Mouse (Mus musculus): ENCODE results near the gene Gtf2e1. TPM values are rescaled to one million over a fixed set of nuclear protein-coding genes. Genes with fewer than 3 reads are reported as not detected.

Gtf2e1 gene
- polyA plus RNA-seq, 1 experiment from 2014 or later = 24.5 TPM

DNA sequence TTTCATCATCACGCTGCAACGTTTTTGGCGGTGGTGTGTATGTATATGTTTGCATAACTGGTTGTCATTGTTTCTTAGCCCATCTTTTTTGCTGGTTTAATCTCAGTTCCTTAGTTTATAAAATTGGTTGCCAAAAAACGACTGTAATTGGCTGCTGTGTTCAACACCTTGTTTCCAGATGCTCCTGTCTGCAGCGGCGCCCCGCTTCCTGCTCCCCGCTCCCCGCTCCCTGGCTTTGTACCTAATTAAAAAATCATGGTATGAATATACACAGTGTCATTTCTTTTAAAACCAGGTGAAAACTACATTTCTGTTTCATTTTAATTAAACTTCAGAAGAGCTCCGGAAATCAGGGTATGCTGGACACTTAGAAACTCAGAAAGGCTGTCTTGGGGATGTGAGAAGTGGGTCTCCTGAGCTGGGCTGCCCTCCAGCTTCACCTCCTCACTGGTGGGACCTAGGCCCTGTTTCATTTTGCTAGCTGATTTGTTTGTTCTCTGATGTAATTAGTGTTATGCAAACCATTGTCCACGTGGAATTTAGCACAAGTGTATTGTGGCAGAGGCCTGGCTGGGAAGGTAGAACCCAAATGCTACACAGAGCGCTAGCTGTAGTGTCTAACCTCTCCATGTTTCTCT is 32.6 kb upstream of the Gtf2e1 start:
- Histone ChIP-seq H3K9me3 (no peaks in the 10 kb centered on the region), H3K4me2 (no peak overlapping the region)
- 82% methylated on average over 12 of the region's 12 CpGs for WGBS

DNA sequence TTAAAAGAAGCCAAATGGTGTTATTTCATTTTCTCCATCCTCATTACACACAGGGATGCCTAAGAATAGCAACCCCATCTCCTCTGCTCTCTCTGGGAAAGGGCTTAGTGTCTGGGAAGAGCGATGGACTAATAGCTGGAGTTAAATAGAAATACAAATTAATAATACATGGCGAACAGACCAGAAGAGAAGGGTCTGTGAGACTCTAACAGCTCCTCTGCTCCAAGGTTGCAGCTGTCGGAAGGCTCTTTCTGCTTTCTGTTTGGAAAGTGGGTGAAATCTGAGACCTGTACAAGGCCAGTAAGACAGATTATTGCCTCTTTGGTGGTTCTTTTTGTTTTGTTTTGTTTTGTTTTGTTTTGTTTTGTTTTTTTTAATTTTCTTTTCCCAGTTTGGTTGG is 32.0 kb upstream of the Gtf2e1 start:
- Histone ChIP-seq H3K27me3 (no peaks in the 10 kb centered on the region), H3K9me3 (no peaks in the 10 kb centered on the region), H3K4me3 (no peak overlapping the region), H3K4me2 (no peak overlapping the region), H3K9ac (no peak overlapping the region), H3K36me3 (0 out of 2 replicates have a peak, but pooled peaks cover 2% of the 10 kb centered on the region), H3K4me1 (no peaks in the 10 kb centered on the region), H3K27ac (no peak overlapping the region)
- 72% methylated on average over 3 of the region's 3 CpGs for WGBS
- ATAC-seq (ENCODE audit: borderline replicate concordance, extremely low read depth, low FRiP score, low TSS enrichment) = no peak

More for the DNA sequence above, 32.6 kb upstream of the Gtf2e1 start:
- Histone ChIP-seq H3K4me3 (no peak overlapping the region), H3K27me3 (no peaks in the 10 kb centered on the region), H3K4me1 (no peaks in the 10 kb centered on the region), H3K9ac (no peak overlapping the region), H3K27ac (no peak overlapping the region), H3K36me3 (0 out of 2 replicates have a peak, but pooled peaks cover 2% of the 10 kb centered on the region)
- no peak for ATAC-seq (ENCODE audit: borderline replicate concordance, extremely low read depth, low FRiP score, low TSS enrichment)

DNA sequence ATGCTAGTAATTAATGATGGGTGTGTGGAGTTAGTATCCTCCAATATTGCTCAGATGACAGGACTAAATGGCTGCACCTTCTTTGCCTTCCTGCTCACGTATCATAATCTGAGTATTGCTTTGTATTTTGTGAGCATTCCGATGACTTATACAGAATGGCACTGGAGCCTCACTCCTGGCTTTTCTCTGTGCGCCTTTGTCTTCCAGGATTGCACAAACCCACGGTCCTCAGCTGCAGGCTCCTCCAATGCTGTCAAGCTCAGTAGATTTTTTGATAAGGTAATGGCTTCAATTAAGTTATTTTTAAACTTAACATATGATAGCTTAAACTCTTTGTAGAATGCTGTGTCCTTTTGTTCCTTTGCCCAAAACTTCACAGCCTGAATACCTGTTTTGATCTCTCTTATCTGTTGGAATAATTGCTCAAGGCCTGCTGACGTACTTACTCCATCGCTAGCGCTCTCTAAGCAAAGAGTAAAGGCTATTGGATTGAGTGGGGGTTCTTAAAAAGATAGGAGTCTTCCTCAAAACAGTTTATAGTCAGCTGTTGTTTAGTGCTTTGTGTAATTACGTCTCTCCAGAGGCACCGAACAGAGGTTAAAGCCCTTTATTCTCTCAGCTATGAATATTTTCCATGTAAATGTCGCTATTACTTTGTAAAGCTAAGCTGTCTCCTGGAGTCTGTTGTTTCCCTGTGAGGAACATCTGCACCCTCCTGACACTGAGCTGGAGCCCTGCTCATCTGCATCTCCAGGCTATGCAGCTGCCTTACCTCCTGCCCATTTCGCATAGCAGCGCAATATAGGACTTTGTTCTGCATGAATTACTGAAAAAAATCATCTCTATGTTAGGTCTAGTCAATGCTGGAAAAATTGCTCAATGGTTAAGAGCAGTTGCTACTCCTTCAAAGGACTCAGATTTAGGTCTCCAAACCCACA is 27.8 kb upstream of the Gtf2e1 start:
- ATAC-seq (ENCODE audit: borderline replicate concordance, extremely low read depth, low FRiP score, low TSS enrichment) = no peak
- H3K9ac ChIP-seq = no peak overlapping the region
- no peaks in the 10 kb centered on the region for H3K4me1 ChIP-seq
- no peak overlapping the region for H3K4me2 ChIP-seq
- H3K27me3 ChIP-seq = no peaks in the 10 kb centered on the region
- WGBS = 82% methylated on average over 12 of the region's 12 CpGs
- H3K36me3 ChIP-seq = no peaks in the 10 kb centered on the region
- no peak overlapping the region for H3K4me3 ChIP-seq
- H3K9me3 ChIP-seq = no peaks in the 10 kb centered on the region
- H3K27ac ChIP-seq = no peak overlapping the region

DNA sequence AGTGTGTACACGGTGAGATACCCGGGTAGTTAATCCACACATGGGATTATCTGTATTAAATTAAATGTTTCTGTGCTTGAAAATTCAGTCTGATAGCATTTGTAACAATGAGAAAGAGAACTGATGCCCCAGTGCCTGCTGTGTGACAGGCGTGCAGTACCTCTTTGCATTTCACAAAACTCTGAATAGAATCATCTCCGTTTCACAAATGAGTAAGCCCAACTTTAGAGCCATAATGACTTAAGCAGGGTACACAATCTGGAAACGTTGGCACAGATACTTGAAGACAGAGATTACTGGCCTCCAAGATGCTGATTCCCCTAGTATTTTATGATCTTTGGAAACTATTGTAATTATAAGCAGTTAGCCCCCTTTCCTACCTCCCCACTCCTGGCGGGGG is 26.5 kb upstream of the Gtf2e1 start:
- Histone ChIP-seq H3K4me3 (no peak overlapping the region), H3K9ac (no peak overlapping the region), H3K4me1 (no peaks in the 10 kb centered on the region), H3K9me3 (no peaks in the 10 kb centered on the region), H3K27ac (no peak overlapping the region), H3K36me3 (no peaks in the 10 kb centered on the region), H3K27me3 (no peaks in the 10 kb centered on the region), H3K4me2 (no peak overlapping the region)
- no peak for ATAC-seq (ENCODE audit: borderline replicate concordance, extremely low read depth, low FRiP score, low TSS enrichment)
- WGBS = 70% methylated on average over 6 of the region's 6 CpGs

DNA sequence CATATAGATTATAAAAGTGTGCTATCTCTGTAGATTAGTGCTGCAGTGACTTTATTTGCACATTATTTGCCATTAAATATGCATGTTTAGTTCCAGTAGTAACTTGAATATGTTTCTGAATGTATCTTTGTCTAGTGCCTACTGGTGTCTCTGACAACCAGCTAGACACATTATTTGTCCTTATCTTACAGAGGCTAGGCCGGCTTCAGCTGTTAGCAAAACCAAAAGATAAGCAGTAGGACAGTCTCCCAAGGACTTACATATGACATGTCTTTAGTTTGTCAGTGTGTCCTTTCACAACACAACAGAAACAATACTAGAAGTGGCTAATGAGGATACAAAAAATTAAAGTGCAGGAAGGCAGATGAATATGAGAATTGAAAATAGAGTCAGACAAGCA is 25.5 kb upstream of the Gtf2e1 start:
- Histone ChIP-seq H3K27me3 (no peaks in the 10 kb centered on the region), H3K9ac (no peak overlapping the region), H3K9me3 (no peaks in the 10 kb centered on the region), H3K27ac (no peak overlapping the region), H3K36me3 (no peaks in the 10 kb centered on the region), H3K4me3 (no peak overlapping the region), H3K4me1 (no peaks in the 10 kb centered on the region), H3K4me2 (no peak overlapping the region)
- WGBS = 58% methylated on average over 1 of the region's 1 CpGs
- no peak for ATAC-seq (ENCODE audit: borderline replicate concordance, extremely low read depth, low FRiP score, low TSS enrichment)

DNA sequence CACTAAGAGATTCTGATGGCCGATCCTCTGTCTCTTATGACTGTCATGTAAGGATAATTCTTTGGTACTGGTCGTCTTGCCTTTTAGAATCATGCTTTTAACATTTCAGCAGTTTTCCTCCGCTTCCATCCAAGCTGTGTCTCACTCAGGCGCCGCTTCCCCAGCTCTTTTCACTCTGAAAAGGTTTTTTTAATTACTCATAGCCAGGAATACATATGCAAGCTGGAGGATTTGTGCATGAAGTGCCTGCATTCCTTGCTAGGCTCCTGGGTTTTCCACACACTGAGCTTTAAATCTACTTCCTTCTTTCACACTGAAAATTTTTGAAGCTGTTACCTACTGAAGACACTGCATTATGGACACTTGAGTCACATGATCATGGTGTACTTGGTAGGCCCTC is 23.4 kb upstream of the Gtf2e1 start:
- no peaks in the 10 kb centered on the region for H3K9me3 ChIP-seq
- peaks cover 6% of the 10 kb centered on the region; the same call in 1 of the 2 replicates for H3K36me3 ChIP-seq
- H3K27ac ChIP-seq = no peak overlapping the region
- no peak overlapping the region for H3K9ac ChIP-seq
- no peak overlapping the region for H3K4me2 ChIP-seq
- 89% methylated on average over 5 of the region's 5 CpGs for WGBS
- no peak overlapping the region for H3K4me3 ChIP-seq
- H3K27me3 ChIP-seq = no peaks in the 10 kb centered on the region
- no peaks in the 10 kb centered on the region for H3K4me1 ChIP-seq
- no peak for ATAC-seq (ENCODE audit: borderline replicate concordance, extremely low read depth, low FRiP score, low TSS enrichment)

DNA sequence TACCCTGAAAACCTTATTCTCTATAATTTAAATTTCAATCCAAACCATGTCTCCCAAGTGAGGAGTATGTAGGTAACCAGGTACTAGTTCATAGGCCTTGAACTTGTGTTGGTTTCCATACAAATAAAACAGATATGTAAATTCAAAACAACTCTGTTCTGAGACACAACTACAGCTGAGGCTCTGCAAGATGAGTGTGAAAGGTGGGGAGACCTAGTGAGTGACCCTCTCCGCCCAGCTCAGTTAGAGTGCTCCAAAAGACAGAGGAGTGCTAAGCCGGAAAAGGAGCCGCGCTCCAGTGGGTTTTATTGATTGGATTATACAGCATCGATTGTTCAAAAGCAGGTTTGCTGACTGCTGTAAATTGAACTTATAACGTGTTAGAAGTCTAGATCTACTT is 22.8 kb upstream of the Gtf2e1 start:
- Histone ChIP-seq H3K27ac (no peak overlapping the region), H3K9ac (no peak overlapping the region), H3K4me2 (no peak overlapping the region), H3K27me3 (no peaks in the 10 kb centered on the region), H3K9me3 (no peaks in the 10 kb centered on the region), H3K4me3 (no peak overlapping the region), H3K4me1 (no peaks in the 10 kb centered on the region), H3K36me3 (peaks cover 10% of the 10 kb centered on the region; the same call in 1 of the 2 replicates)
- no peak for ATAC-seq (ENCODE audit: borderline replicate concordance, extremely low read depth, low FRiP score, low TSS enrichment)
- WGBS = 91% methylated on average over 6 of the region's 6 CpGs

DNA sequence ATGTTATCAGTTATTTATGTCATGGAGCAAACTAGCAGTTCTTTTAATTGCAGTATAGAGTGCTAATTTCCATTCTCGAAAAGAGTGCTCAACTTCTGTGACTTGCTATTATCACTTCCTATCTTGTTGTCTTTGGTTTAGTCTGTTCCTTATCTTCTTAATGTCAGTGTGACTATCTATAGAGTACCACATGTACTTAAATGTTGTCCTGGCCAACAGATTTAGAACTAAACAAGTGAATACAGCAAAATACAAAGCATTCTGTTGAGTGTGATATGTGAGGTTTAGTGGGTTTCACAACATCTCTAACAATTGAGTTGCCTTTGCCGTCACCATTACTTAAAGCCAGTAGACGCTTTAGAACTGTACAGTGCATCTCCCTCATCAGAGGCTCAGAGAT is 13.2 kb upstream of the Gtf2e1 start:
- ATAC-seq (ENCODE audit: borderline replicate concordance, extremely low read depth, low FRiP score, low TSS enrichment) = no peak
- Histone ChIP-seq H3K4me3 (no peak overlapping the region), H3K9ac (no peak overlapping the region), H3K4me2 (no peak overlapping the region), H3K27ac (no peak overlapping the region), H3K9me3 (no peaks in the 10 kb centered on the region), H3K4me1 (no peaks in the 10 kb centered on the region), H3K36me3 (peaks cover 11% of the 10 kb centered on the region; the same call in 1 of the 2 replicates), H3K27me3 (no peaks in the 10 kb centered on the region)
- WGBS = 80% methylated on average over 3 of the region's 3 CpGs

DNA sequence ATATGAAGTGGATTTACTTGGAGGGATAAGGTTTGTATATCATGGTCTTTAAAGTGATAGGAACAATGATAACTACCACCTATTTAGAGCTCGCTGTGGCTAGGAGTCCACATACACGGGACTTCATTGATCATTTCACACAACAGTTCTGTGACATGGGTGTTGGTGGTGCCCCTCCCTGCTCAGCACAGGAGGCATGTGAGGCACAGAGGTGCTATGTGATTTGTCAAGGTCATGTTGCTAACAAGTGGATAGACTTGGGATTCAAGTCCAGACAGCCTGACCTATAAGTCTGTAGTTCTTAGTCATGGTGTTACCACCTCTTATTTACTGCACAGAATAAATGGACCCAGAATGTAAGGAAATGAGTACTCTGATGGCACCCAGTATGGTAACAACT is 11.4 kb upstream of the Gtf2e1 start:
- Histone ChIP-seq H3K27ac (no peak overlapping the region), H3K4me3 (no peak overlapping the region), H3K4me1 (no peaks in the 10 kb centered on the region), H3K36me3 (no peaks in the 10 kb centered on the region), H3K9me3 (no peaks in the 10 kb centered on the region), H3K27me3 (no peaks in the 10 kb centered on the region), H3K4me2 (no peak overlapping the region), H3K9ac (no peak overlapping the region)
- ATAC-seq (ENCODE audit: borderline replicate concordance, extremely low read depth, low FRiP score, low TSS enrichment) = no peak
- 74% methylated on average over 2 of the region's 2 CpGs for WGBS

DNA sequence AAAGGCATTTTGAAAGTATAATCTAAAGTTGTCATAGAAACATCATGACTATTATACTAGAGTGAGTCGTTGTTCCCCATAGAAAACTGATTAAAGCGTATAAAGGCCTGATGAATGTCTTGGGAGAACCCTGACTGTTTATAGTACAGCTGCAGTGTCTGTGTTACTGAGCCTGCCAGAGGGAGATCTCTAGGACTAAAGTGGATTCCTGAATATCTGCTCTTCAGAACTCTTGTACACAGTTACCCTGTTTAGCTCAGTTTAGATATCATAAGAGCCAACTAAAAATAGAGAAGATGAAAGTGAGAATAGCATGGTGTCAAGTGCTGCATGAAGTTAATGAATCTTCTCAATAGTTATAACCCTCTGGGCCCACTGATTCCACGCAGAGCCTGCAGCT is 10.7 kb upstream of the Gtf2e1 start:
- H3K4me1 ChIP-seq = no peaks in the 10 kb centered on the region
- H3K4me3 ChIP-seq = no peak overlapping the region
- no peaks in the 10 kb centered on the region for H3K9me3 ChIP-seq
- H3K27me3 ChIP-seq = no peaks in the 10 kb centered on the region
- H3K9ac ChIP-seq = no peak overlapping the region
- no peak for ATAC-seq (ENCODE audit: borderline replicate concordance, extremely low read depth, low FRiP score, low TSS enrichment)
- WGBS = 66% methylated on average over 3 of the region's 3 CpGs
- no peak overlapping the region for H3K4me2 ChIP-seq
- H3K36me3 ChIP-seq = no peaks in the 10 kb centered on the region
- no peak overlapping the region for H3K27ac ChIP-seq

DNA sequence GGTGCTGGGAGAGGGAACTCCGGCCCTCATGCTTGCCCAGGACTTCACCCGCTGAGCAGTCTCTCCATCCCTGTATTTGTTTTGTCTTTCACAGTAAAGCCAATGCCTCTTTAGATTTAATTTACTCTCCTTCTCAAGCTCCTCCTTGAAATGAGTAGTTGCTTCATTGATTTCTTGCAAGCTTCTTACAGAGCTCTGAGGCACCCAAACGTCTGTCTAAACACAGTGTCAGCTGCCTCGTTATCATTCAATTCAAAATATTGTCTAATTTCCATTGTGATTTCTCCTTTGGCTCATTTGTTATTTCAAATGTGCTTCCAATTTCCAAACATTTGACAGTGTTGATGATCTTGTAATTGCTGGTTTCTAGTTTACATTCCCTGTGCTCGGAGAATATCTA is 6.7 kb upstream of the Gtf2e1 start:
- no peak for ATAC-seq (ENCODE audit: borderline replicate concordance, extremely low read depth, low FRiP score, low TSS enrichment)

DNA sequence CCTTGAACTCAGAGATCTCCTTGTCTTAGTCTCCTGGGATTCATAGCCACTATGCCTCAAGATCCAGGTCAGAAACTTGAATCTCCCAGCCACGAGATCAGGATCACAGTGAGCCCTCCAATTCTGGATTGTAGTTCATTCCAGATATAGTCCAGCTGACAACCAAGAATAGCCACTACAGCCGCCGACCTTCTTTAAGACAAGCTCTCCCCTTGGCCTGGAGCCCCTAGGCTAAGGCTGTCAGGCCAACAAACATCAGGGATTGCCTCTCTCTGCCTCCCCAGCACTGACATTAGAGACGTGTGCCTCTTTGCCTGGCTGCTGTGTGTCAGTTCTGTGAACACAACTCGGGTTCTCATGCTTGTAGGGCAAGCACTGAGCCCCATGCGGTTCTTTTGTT is 1.2 kb upstream of the Gtf2e1 start:
- Histone ChIP-seq H3K27ac (no peak overlapping the region), H3K4me3 (peak overlapping the region; percentile 82), H3K27me3 (no peaks in the 10 kb centered on the region), H3K4me2 (peak overlapping the region; percentile 62), H3K9me3 (no peaks in the 10 kb centered on the region), H3K9ac (no peak overlapping the region), H3K4me1 (peaks cover 13% of the 10 kb centered on the region), H3K36me3 (peaks cover 11% of the 10 kb centered on the region)
- WGBS = 87% methylated on average over 6 of the region's 6 CpGs
- ATAC-seq (ENCODE audit: borderline replicate concordance, extremely low read depth, low FRiP score, low TSS enrichment) = no peak

More for the DNA sequence above, 6.7 kb upstream of the Gtf2e1 start:
- Histone ChIP-seq H3K9me3 (no peaks in the 10 kb centered on the region), H3K4me1 (no peaks in the 10 kb centered on the region), H3K27ac (no peak overlapping the region), H3K9ac (no peak overlapping the region), H3K4me3 (no peak overlapping the region), H3K27me3 (no peaks in the 10 kb centered on the region), H3K36me3 (peaks cover 11% of the 10 kb centered on the region), H3K4me2 (no peak overlapping the region)
- 75% methylated on average over 5 of the region's 5 CpGs for WGBS
